Mouse (Mus musculus): Measurements from ENCODE around the gene Pfdn2. TPM values are rescaled to one million over a fixed set of nuclear protein-coding genes. Genes with fewer than 3 reads are reported as not detected.

Gene Pfdn2
- total and polyA plus RNA-seq, 3 experiments: 36.2 to 329 TPM; not detected in 1

- H3K27ac ChIP-seq (ENCODE audit: control insufficient read depth, low read depth, low read length): no peak overlapping the region
- H3K9ac ChIP-seq (ENCODE audit: control insufficient read depth, low read depth, low read length, poor library complexity, severe bottlenecking): no peak overlapping the region
- TF ChIP-seq SIN3A (IDR thresholded peaks at IDR 0.05; ENCODE audit: low read length): no peak
- TF ChIP-seq CTCF (IDR thresholded peaks at IDR 0.05 in 2 of 3, conservative IDR thresholded peaks at IDR 0.05 in 1 of 3; ENCODE audit: control insufficient read depth in 1 of 3, insufficient read depth in 1 of 3, low read depth in 2 of 3, low read length in 3 of 3, poor library complexity in 1 of 3, severe bottlenecking in 1 of 3): 0 out of 6 replicates have a peak, but pooled peaks of 1 of the 3 experiments have one; percentile 6
- H3K4me1 ChIP-seq (ENCODE audit: control insufficient read depth in 1 of 2, insufficient read depth in 2 of 2, low read length in 2 of 2): peaks cover 0 to 14% of the 10 kb centered on the region in 2 experiments; a peak in 3 of 4 replicates
- peaks cover 11% of the 10 kb centered on the region for H3K79me2 ChIP-seq (ENCODE audit: control insufficient read depth, insufficient read depth, low read length, poor library complexity)
- no peaks in the 10 kb centered on the region for H3K36me3 ChIP-seq (ENCODE audit: control insufficient read depth in 1 of 2, insufficient read depth in 2 of 2, low read length in 2 of 2)
- no peak overlapping the region for H3K4me3 ChIP-seq (ENCODE audit: control insufficient read depth in 1 of 2, insufficient read depth in 1 of 2, low read depth in 2 of 2, low read length in 2 of 2)
- H3K9me3 ChIP-seq (replicated peaks; ENCODE audit: insufficient read depth, low read length): no peaks in the 10 kb centered on the region
- no peak for DNase-seq (ENCODE audit: low read depth, low spot score)
- no peaks in the 10 kb centered on the region for H3K27me3 ChIP-seq (ENCODE audit: control insufficient read depth in 1 of 2, insufficient read depth in 2 of 2, low read length in 2 of 2)
Measured at GRCm38 (mm10) chr1:171385171-171385570, 39.7 kb downstream of the Pfdn2 start.

- no peak overlapping the region for H3K4me3 ChIP-seq (ENCODE audit: control insufficient read depth in 1 of 2, insufficient read depth in 1 of 2, low read depth in 2 of 2, low read length in 2 of 2)
- peaks cover 16% of the 10 kb centered on the region for H3K79me2 ChIP-seq (ENCODE audit: control insufficient read depth, insufficient read depth, low read length, poor library complexity)
- DNase-seq (ENCODE audit: low read depth, low spot score): peak; percentile 58
- H3K9ac ChIP-seq (ENCODE audit: control insufficient read depth, low read depth, low read length, poor library complexity, severe bottlenecking): no peak overlapping the region
- H3K36me3 ChIP-seq (ENCODE audit: control insufficient read depth in 1 of 2, insufficient read depth in 2 of 2, low read length in 2 of 2): peaks cover 0 to 7% of the 10 kb centered on the region in 2 experiments; a peak in 2 of 4 replicates
- peaks cover 0 to 19% of the 10 kb centered on the region in 2 experiments for H3K4me1 ChIP-seq (ENCODE audit: control insufficient read depth in 1 of 2, insufficient read depth in 2 of 2, low read length in 2 of 2)
- TF ChIP-seq MXI1 (IDR thresholded peaks at IDR 0.05; ENCODE audit: low read depth, low read length) (no peak), POLR2A (IDR thresholded peaks at IDR 0.05; ENCODE audit: control insufficient read depth in 1 of 2, insufficient read depth in 1 of 2, low read depth in 1 of 2, low read length in 2 of 2, poor library complexity in 1 of 2) (no peak), E2F4 (IDR thresholded peaks at IDR 0.05; ENCODE audit: borderline replicate concordance, low read depth, low read length) (no peak), ZKSCAN1 (IDR thresholded peaks at IDR 0.05; ENCODE audit: low read depth, low read length) (no peak), ZNF384 (IDR thresholded peaks at IDR 0.05; ENCODE audit: low read depth, low read length) (no peak), ZMIZ1 (IDR thresholded peaks at IDR 0.05; ENCODE audit: low read depth, low read length) (no peak), POLR2AphosphoS2 (IDR thresholded peaks at IDR 0.05; ENCODE audit: low read length) (no peak), BHLHE40 (IDR thresholded peaks at IDR 0.05; ENCODE audit: borderline replicate concordance, low read depth, low read length) (no peak), CTCF (IDR thresholded peaks at IDR 0.05 in 2 of 3, conservative IDR thresholded peaks at IDR 0.05 in 1 of 3; ENCODE audit: control insufficient read depth in 1 of 3, insufficient read depth in 1 of 3, low read depth in 2 of 3, low read length in 3 of 3, poor library complexity in 1 of 3, severe bottlenecking in 1 of 3) (peak; percentile 43 to 60 (median 52); a peak in 5 of 6 replicates), MAFK (IDR thresholded peaks at IDR 0.05; ENCODE audit: borderline replicate concordance, low read depth, low read length) (no peak), SMC3 (IDR thresholded peaks at IDR 0.05; ENCODE audit: low read depth, low read length) (peak; percentile 52), RAD21 (IDR thresholded peaks at IDR 0.05; ENCODE audit: low read depth, low read length) (peak; percentile 25), MYC (IDR thresholded peaks at IDR 0.05; ENCODE audit: low read depth, low read length) (no peak), KAT2A (conservative IDR thresholded peaks at IDR 0.05; ENCODE audit: low read depth, low read length) (no peak), USF1 (IDR thresholded peaks at IDR 0.05; ENCODE audit: low read depth, low read length) (no peak), EP300 (IDR thresholded peaks at IDR 0.05; ENCODE audit: low read depth in 1 of 2, low read length in 2 of 2) (no peak), NRF1 (IDR thresholded peaks at IDR 0.05; ENCODE audit: insufficient read depth, low read depth, low read length, poor library complexity, severe bottlenecking) (no peak), JUND (IDR thresholded peaks at IDR 0.05; ENCODE audit: low read depth, low read length) (no peak), MAZ (IDR thresholded peaks at IDR 0.05; ENCODE audit: low read depth, low read length) (no peak), ELF1 (IDR thresholded peaks at IDR 0.05; ENCODE audit: low read depth, low read length) (no peak), ZC3H11A (IDR thresholded peaks at IDR 0.05; ENCODE audit: low read depth, low read length) (no peak), MAX (IDR thresholded peaks at IDR 0.05; ENCODE audit: low read length) (no peak), SIN3A (IDR thresholded peaks at IDR 0.05; ENCODE audit: low read length) (no peak), MYB (IDR thresholded peaks at IDR 0.05; ENCODE audit: low read depth, low read length) (no peak), HCFC1 (IDR thresholded peaks at IDR 0.05; ENCODE audit: low read depth, low read length) (no peak)
- no peaks in the 10 kb centered on the region for H3K9me3 ChIP-seq (replicated peaks; ENCODE audit: insufficient read depth, low read length)
- H3K27me3 ChIP-seq (ENCODE audit: control insufficient read depth in 1 of 2, insufficient read depth in 2 of 2, low read length in 2 of 2): no peaks in the 10 kb centered on the region
- no peak overlapping the region for H3K27ac ChIP-seq (ENCODE audit: control insufficient read depth, low read depth, low read length)
Measured at GRCm38 (mm10) chr1:171387099-171387498, 41.6 kb downstream of the Pfdn2 start.
